Mouse (Mus musculus) E14TG2a.4 (cell line): ENCODE measurements around the gene Gm21985.

Experiments
- H3K27me3 ChIP-seq: 2 replicates; pipeline ENCODE4 v1.6.1; 2014; ENCODE audit warnings: low read length, control low read depth; ENCODE audit not compliant: insufficient read depth
- H3K36me3 ChIP-seq: 2 replicates; pipeline ENCODE4 v1.6.1; 2014; ENCODE audit warnings: low read length, control low read depth; ENCODE audit not compliant: insufficient read depth
- H3K4me1 ChIP-seq: replicated peaks from 2 replicates; pipeline ENCODE4 v1.6.1; 2014; ENCODE audit warnings: low read depth, low read length, control low read depth
- H3K4me3 ChIP-seq: replicated peaks from 2 replicates; pipeline ENCODE4 v1.5.1; 2014; ENCODE audit warnings: mild to moderate bottlenecking, low read length
- H3K9me3 ChIP-seq: 2 replicates; pipeline ENCODE4 v1.6.1; 2014; ENCODE audit warnings: low read length, control low read depth
- CTCF ChIP-seq: conservative IDR thresholded peaks from 2 replicates; pipeline ENCODE4 v1.5.1; 2014; ENCODE audit warnings: low read length
- NANOG ChIP-seq: IDR thresholded peaks from 2 replicates; pipeline ENCODE4 v1.6.1; 2014; ENCODE audit warnings: borderline replicate concordance, low read length, mixed read lengths
- POU5F1 ChIP-seq: IDR thresholded peaks from 2 replicates; pipeline ENCODE4 v1.6.1; 2014; ENCODE audit warnings: low read length, borderline replicate concordance

Gm21985 gene

DNA sequence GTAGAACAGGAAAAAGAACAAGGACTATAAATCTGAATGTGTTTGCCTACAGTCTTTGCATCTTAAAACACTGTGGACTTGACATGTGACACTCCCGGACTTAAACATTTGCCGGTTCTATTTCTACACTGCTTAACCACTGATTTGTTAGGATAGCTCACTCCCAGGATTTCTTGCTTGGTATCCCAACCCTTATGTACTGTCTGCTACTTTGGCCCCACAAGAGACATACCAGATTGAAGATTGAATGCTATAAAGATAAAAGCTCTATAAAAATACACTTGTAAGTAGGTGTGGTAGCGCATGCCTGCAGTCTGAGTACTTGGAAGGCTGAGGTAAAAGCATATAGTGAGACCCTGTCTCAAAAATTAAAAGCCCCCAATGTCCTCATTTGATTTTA, 23.4 kb downstream of the Gm21985 start:
- Histone ChIP-seq H3K27me3 (no peaks in the 10 kb centered on the region), H3K36me3 (no peaks in the 10 kb centered on the region; the same call in 1 of the 2 replicates)

DNA sequence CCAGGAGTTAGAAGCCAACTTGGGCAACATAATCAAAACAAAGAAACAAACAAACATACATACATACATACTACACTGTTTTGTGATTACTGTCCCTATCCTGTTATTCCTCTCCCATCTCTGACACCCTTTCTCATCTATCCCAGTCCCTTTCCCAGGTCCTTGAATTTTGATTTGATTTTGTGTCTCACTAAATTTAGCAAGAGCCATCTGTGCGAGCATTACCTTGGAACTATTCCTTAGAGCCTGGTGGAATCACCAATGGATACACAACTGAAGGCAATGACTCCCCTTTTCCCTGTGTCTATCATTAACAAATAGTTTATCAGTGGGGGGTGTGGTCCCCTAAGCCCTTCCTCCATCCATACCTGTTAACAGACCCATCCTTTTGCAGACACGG, 26.7 kb downstream of the Gm21985 start:
- Histone ChIP-seq H3K27me3 (no peaks in the 10 kb centered on the region), H3K9me3 (no peaks in the 10 kb centered on the region), H3K4me1 (peaks cover 6% of the 10 kb centered on the region; the same call in 1 of the 2 replicates), H3K4me3 (no peak overlapping the region), H3K36me3 (no peaks in the 10 kb centered on the region; the same call in 1 of the 2 replicates)
- TF ChIP-seq POU5F1 (no peak), NANOG (no peak), CTCF (no peak)

More for the DNA sequence above, 23.4 kb downstream of the Gm21985 start:
- H3K4me1 ChIP-seq: peaks cover 17% of the 10 kb centered on the region; the same call in 1 of the 2 replicates
- H3K9me3 ChIP-seq: no peaks in the 10 kb centered on the region
- no peak overlapping the region for H3K4me3 ChIP-seq
- no peak for TF ChIP-seq POU5F1
- no peak for TF ChIP-seq NANOG
- TF ChIP-seq CTCF: no peak

DNA sequence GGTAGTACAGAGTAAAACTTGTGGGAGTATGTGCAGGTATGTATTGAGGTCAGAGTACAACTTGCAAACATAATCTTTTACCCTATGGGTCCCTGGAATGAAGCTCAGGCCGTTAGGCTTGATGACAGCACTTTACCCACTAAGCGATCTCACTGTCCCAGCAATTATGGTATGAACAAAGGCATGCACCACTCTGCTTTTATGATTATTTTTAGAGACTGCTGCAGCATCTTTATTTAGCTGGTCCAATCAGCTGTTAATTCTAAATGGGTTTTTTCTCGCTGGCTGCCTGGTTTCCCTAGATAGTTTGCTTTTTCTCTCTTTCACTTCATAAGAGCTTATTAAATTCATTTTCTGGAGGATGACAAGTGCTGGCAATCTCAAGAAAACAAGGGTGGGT, 30.1 kb downstream of the Gm21985 start:
- Histone ChIP-seq H3K4me1 (no peaks in the 10 kb centered on the region), H3K4me3 (no peak overlapping the region), H3K27me3 (no peaks in the 10 kb centered on the region), H3K36me3 (no peaks in the 10 kb centered on the region; the same call in 1 of the 2 replicates), H3K9me3 (no peaks in the 10 kb centered on the region)
- no peak for TF ChIP-seq POU5F1
- TF ChIP-seq NANOG: no peak
- no peak for TF ChIP-seq CTCF

DNA sequence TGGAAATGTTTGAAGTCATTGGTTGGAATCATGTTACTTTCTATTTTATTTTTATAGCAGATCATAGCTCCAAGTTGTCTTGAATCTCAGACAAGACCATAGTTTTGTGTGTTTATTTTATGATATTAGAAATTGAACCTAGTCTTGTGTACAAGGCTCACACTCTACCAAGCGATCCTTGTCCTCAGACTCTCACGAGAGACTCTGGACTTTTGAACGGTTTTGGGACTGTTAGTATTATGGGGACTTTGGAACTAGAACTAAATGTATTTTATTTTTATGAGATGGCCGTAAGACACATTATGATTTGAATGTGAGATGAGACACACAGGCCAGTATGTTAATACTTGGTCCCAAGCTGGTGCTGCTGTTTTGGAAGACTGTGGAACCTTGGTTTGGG, 32.1 kb downstream of the Gm21985 start:
- Histone ChIP-seq H3K36me3 (no peaks in the 10 kb centered on the region; the same call in 1 of the 2 replicates), H3K9me3 (no peaks in the 10 kb centered on the region), H3K27me3 (no peaks in the 10 kb centered on the region), H3K4me3 (no peak overlapping the region), H3K4me1 (no peaks in the 10 kb centered on the region)
- TF ChIP-seq NANOG: no peak
- no peak for TF ChIP-seq POU5F1
- no peak for TF ChIP-seq CTCF

DNA sequence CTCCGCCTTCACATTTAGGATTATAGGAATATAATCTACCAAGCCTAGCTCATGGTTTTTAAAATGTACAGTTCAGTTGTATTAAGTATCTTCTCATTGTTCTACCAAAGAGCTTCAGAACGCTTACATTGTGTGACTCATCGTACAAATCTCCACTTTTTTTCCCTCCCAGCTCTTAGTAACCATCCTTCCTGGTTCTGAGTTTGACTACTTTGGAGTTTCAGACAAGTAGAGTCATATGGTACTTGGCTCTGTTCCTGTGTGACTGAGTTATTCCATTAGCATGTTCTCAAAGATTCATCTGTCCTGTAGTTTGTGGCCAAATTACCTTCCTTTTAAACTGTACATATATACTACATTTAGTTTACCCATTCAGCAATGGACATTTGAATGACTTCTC, 42.6 kb downstream of the Gm21985 start:
- Histone ChIP-seq H3K4me1 (no peaks in the 10 kb centered on the region), H3K4me3 (no peak overlapping the region), H3K36me3 (no peaks in the 10 kb centered on the region), H3K9me3 (no peaks in the 10 kb centered on the region), H3K27me3 (no peaks in the 10 kb centered on the region)
- no peak for TF ChIP-seq CTCF

DNA sequence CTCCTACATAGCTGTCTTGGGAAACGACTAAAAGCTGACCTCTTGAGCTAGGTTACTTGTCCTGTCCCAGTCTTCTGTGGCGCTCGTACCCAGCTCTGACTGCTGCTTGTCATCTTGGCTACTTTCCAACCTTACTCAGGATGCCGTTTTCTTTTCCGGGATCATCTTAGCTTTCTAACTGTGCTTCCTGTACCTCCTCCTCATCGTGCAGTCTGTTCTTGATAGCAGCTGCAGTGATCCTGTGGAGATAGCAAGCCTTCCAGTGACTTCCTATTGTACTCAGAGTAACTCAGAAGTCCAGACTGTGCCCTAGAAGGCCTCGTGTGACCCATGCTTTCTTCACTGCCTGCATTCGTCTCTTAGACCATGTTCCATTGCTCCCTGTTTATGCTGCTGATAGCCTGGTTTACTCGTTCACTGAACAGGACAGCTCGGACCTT, 43.1 kb downstream of the Gm21985 start:
- no peaks in the 10 kb centered on the region for H3K9me3 ChIP-seq
- no peaks in the 10 kb centered on the region for H3K27me3 ChIP-seq
- TF ChIP-seq NANOG (no peak), POU5F1 (no peak), CTCF (no peak)
- no peaks in the 10 kb centered on the region for H3K4me1 ChIP-seq
- no peaks in the 10 kb centered on the region for H3K36me3 ChIP-seq
- no peak overlapping the region for H3K4me3 ChIP-seq

DNA sequence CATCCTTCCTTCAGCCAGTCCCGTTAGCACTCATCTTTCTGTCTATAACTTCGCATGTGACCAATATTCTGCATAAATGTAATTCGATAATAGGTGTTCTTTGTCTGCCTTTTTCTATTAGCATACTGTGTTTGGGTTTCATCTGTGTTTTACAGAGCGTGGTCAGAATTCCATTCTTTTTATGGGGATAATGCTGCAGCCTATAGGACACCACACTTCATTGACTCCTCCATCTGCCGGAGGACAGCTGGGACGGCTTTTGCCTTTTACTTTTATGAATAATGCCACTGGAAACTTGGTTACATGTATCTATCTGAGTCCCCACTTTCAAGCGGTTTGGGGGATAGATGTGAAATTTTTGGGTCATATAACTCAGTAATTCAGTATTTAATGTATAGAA, 49.5 kb downstream of the Gm21985 start:
- TF ChIP-seq POU5F1: no peak

DNA sequence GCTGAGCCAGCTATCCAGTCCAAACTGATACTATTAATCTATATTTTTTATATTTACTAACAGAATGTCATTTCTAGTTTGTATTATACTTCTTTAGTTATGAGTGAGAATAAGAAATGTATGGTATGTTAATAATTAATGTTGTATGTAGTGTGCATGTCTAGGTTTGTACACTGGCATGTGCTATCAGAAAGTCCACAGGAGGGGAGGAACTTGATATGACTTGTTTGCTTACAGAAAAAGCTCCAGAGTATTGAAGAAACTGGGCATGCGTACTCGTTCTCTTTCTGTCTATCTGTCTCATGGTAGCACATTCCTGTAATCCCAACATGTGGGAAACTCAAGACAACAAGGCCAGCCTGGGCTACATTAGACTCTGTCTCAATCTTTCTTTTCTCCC, 52.1 kb downstream of the Gm21985 start:
- no peaks in the 10 kb centered on the region for H3K4me1 ChIP-seq
- H3K36me3 ChIP-seq: no peaks in the 10 kb centered on the region
- TF ChIP-seq NANOG: no peak
- TF ChIP-seq POU5F1: no peak
- no peak for TF ChIP-seq CTCF
- no peak overlapping the region for H3K4me3 ChIP-seq
- no peaks in the 10 kb centered on the region for H3K27me3 ChIP-seq
- H3K9me3 ChIP-seq: no peaks in the 10 kb centered on the region

More for the DNA sequence above, 49.5 kb downstream of the Gm21985 start:
- Histone ChIP-seq H3K36me3 (no peaks in the 10 kb centered on the region), H3K27me3 (no peaks in the 10 kb centered on the region), H3K4me1 (no peaks in the 10 kb centered on the region), H3K4me3 (no peak overlapping the region), H3K9me3 (no peaks in the 10 kb centered on the region)

DNA sequence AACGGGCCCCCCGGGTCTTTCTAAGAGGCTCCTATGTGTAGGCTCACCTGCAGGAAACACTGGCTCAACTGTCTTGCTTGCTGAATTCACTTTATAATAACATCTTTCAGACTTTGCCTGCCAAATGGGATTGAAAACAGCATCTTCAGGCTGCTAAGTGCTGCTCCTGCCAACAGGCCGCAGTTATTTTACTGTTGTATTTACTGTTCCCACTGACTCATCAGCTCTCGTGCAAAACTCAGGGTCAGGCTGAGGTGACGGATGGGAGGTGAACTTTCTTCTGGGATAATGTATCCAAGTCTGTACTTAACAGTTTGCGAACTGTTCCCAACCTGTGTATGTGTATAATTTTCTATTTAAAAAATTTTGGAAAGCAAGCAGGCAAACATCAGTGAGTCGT, 52.8 kb downstream of the Gm21985 start:
- no peak for TF ChIP-seq CTCF
- H3K9me3 ChIP-seq: no peaks in the 10 kb centered on the region
- no peaks in the 10 kb centered on the region for H3K36me3 ChIP-seq
- H3K27me3 ChIP-seq: no peaks in the 10 kb centered on the region
- H3K4me3 ChIP-seq: no peak overlapping the region
- H3K4me1 ChIP-seq: no peaks in the 10 kb centered on the region
